Mouse (Mus musculus) cerebellum, adult 11 months (tissue): ENCODE measurements around the gene Ly6g6e.

Experiments
- DNase-seq: peaks from one replicate; pipeline ENCODE4 v3.0.0; 2022

Ly6g6e gene

GRCm38 (mm10) chr17:35077786-35078233, 1.1 kb downstream of the Ly6g6e start, which contains the start of gene Ly6g6d:
Gene Ly6g6d (minus strand): TSS chr17:35078065.
- no peak for DNase-seq

DNA sequence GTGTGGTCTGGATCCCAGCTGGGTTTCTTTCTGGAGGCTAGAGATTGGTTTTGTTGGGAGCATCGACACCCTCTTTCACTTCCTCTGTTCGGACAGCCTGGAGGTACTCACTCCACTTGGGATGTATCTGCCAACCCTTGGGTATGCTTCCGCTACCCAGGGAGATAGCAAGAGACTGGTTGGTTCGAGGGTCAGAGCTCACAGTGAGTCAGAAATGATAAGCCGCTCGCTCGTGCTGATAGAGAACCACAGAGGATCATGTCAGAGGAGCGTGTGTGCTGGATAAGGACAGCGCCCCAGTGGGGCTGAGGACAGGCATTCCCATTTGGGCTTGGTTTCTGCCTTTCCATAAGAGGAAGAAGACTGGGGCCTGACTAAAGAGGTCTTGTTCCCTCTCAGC, 3.1 kb downstream of the Ly6g6e start:
- DNase-seq = no peak

- no peak for DNase-seq
Measured at GRCm38 (mm10) chr17:35080248-35080647, 3.5 kb downstream of the Ly6g6e start.

- DNase-seq = no peak
Measured at GRCm38 (mm10) chr17:35080710-35081109, 4.0 kb downstream of the Ly6g6e start.

- DNase-seq = peak; percentile 75
Measured at GRCm38 (mm10) chr17:35082841-35083576, 6.3 kb downstream of the Ly6g6e start.

DNA sequence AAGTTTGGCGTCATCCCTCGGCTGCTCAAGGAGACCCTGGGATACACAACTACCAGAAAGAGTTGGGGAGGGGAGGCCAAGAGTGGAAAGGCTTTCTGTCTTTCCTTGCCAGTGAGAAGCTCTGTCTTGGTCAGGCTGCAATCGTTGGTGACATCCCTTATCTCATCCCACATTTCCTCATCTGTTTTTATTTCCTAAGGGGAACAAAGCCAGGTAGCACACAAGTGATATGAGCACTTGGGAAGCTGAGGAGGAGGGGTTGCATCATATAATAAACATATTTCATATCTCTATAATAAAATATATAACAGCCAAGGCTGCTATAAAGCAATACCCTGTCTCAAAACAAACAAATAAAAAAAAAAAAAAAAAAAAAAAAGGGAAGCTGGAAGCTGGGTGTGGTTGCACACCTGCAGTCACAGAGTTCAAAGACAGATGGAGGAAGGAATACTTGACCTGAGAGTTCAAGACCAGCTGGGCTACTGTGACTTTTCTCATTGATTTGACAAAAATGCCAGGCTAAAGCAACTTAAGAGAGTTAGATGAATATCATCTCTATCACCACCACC, 7.3 kb downstream of the Ly6g6e start:
- DNase-seq = no peak

GRCm38 (mm10) chr17:35085208-35085865, 8.6 kb downstream of the Ly6g6e start, which contains the start of gene Ly6g6f:
Gene Ly6g6f (minus strand): TSS chr17:35085610.
- no peak for DNase-seq

GRCm38 (mm10) chr17:35088151-35088550, 11.4 kb downstream of the Ly6g6e start:
- no peak for DNase-seq

GRCm38 (mm10) chr17:35088825-35089644, 12.3 kb downstream of the Ly6g6e start, which contains the start of gene Abhd16a:
Gene Abhd16a (plus strand): TSS chr17:35089263.
- DNase-seq = peak; percentile 94

DNA sequence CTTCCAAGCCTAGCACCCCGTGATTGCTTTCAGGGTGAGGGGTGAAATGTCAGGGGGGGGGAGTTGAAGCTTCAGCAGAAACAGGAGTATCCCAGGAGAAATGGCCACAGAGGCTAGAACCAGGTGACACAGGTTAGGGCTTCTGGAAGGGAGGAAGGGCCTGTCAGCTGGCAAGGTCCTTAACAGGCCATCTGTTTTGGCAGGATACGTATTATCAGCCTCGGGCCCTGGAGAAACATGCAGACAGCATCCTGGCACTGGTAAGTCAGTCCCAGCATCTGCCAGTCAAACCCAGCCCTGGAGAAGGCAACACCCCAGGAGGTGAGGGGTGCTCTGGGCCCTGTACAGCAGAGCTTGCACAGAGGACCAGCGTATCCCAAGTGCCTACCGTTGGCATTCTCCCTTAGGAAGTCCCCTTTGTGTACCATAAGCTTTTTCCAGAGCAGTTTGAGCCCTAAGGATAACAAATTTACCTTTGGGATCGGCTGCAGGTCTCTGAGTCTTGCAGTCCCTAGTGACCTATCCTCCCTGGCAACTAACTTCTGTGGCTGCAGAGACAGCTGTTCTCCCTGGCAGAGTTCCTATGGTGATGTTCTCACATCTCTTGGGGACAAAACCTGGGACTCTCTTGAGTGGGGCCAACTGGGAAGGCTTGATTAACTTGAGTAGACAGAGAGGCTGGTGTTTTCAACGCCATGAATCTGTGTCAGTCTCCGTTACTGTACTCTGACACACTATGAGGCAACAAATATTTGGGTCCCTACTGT, 13.6 kb downstream of the Ly6g6e start:
- peak; percentile 86 for DNase-seq

DNA sequence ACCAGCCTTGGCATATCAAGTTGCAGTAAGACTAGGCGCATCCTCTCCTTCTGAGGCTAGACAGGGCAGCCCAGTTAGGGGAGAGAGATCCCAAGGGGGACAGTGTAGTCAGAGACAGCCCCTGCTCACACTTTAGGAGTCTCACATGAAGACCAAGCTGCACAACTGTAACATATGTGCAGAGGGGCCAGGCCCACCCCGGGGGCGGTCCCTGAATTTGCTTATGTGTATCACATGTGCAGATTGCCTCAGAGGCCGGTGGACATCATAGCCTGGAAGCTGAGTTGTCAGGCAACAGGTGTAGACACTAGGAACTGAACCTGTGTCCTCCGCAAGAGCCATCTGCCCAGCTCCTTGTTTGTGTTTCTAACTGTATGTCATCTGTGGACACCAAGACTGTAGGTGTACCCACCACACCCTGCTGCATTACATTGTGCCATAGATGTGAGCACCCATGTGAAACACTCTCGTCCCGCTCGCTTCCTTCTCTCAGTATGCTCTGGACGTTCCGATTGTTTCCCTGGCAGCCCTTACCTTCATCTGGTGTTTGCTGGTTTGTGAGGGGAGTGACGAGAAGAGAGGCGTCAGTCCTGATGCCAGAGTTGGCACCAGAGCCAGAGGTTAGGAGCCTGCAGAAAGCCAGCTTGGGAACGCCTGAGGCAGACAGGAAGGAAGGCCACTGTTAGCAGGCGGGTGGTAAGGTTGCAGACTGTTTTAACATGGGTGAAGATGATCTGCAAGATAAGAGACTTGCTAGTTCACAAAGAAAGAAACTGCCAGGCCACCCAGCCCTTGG, 15.9 kb downstream of the Ly6g6e start:
- DNase-seq = no peak

GRCm38 (mm10) chr17:35094475-35095365, 18.0 kb downstream of the Ly6g6e start:
- DNase-seq = no peak

DNA sequence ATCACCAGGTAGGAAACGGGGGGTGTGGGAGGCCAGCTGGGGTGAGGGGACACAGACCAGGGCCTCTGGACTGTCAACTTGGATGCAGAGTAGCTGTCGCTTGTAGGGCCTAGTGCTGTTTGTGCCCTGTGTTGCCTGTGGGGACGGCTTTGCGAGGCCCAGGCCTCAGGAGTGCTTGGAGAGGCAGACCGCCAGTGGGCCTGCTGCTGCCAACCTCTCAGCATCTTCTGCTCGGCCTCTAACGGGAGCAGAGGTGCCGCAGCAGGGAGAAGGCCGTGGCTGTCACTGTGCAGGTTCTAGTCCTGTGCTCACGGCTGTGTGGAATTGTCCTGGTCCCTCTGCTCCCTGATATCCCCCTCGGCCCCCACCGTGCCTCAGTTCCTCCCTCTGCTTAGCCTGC, 19.9 kb downstream of the Ly6g6e start:
- DNase-seq = no peak

DNA sequence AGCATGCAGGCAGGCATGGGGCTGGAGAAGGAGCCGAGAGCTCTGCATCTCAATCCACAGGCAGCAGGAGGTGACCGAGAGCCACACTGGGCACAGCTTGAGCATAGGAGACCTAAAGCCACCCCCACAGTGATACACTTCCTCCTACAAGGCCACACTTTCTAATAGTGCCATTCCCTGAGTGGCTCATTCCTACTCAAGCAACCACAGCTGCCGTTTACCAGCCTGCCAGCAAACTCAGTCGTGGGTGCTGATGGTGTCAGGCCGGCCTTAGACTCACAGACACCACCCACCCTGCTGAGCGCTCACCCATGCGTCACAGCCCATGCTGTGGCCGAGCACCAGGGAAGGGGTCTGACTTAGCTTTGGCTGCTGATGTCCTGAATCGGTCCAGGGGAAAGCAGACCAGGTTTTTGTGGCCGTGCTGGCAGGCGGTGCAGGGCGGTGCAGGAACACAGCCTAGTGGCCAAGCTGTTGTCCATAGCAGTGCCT, 20.5 kb downstream of the Ly6g6e start:
- peak; percentile 65 for DNase-seq

DNA sequence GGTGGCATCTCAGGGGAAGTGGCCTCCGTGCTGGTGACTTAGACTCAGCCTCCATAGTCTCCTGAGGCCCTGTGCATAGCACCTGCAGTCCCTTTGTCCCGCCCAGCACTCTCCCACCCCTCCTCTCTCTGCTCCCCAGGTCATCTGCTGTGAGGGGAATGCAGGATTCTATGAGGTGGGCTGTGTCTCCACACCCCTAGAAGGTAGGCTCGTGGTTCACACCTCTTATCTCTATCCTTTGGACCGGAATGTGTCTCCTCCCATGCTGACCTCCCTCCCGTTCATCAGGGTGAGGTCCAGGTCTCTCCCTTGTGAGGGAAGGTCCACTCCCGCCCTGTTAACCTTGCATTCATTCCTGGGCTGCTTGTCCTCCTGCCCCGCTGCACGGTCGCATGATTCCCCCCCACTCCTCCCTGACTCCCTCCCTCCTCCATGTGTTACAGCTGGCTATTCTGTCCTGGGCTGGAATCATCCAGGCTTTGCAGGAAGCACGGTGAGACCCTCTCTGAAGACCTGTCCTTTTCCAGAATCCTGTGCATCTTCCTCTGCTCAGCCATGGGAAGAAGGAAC, 23.6 kb downstream of the Ly6g6e start:
- DNase-seq = no peak

DNA sequence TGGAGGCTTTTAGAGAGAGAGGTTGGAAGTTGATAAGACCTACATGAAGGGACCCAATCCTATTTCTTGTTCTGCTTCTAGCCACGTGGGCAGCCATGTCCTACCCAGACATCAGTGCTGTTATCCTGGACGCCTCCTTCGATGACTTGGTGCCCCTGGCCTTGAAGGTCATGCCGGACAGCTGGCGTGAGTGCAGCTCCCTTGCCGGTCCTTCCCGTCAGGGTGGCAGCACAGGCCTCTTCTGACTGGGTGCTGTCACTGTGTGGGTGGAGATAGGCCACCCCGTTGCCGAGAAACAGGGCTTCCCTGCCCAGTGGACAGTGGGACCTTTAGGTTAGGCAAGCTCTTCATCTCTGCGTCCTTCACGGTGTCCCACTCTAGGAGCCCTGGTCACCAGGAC, 24.5 kb downstream of the Ly6g6e start:
- DNase-seq = no peak

- DNase-seq = no peak
Measured at GRCm38 (mm10) chr17:35102299-35102698, 25.6 kb downstream of the Ly6g6e start.

GRCm38 (mm10) chr17:35103221-35103690, 26.6 kb downstream of the Ly6g6e start:
- DNase-seq = no peak

- no peak for DNase-seq
Measured at GRCm38 (mm10) chr17:35104079-35104478, 27.4 kb downstream of the Ly6g6e start.

- no peak for DNase-seq
Measured at GRCm38 (mm10) chr17:35104754-35105153, 28.1 kb downstream of the Ly6g6e start.
